Mouse (Mus musculus) stomach, embryonic 14.5 days (tissue): ENCODE data around the gene Acat2. TPM values are rescaled to one million over a fixed set of nuclear protein-coding genes. Genes with fewer than 3 reads are reported as not detected.
"Not testable (repeated sequence)": the region's sequence is repeated elsewhere in the genome, so short reads cannot be mapped to it uniquely, and the experiment has no call there.

Experiments used
- ATAC-seq: fragments of 200-750 bp; cut with Nextera tagmentation; 2 replicates; pipeline ENCODE4 v1.8.0; 2017; ENCODE audit warnings: low read depth, moderate TSS enrichment; ENCODE audit not compliant: insufficient number of reproducible peaks, insufficient read depth, low FRiP score
- H3K27ac ChIP-seq: fragments of 300-500 bp; sonication (generic); 2 replicates; pipeline ENCODE4 v1.5.1; 2014; ENCODE audit warnings: mild to moderate bottlenecking, low read length, moderate library complexity, mixed read lengths
- H3K27me3 ChIP-seq: fragments of 300-500 bp; sonication (generic); 2 replicates; pipeline ENCODE4 v1.6.1; 2014; ENCODE audit warnings: low read length, control low read depth, mixed read lengths; ENCODE audit not compliant: control insufficient read depth, insufficient read depth
- H3K36me3 ChIP-seq: fragments of 300-500 bp; sonication (generic); 2 replicates; pipeline ENCODE4 v1.6.1; 2014; ENCODE audit warnings: mild to moderate bottlenecking, control low read depth, low read length, moderate library complexity, mixed read lengths; ENCODE audit not compliant: control insufficient read depth, insufficient read depth
- H3K4me1 ChIP-seq: fragments of 300-500 bp; sonication (generic); 2 replicates; pipeline ENCODE4 v1.6.1; 2014; ENCODE audit warnings: low read length, control low read depth, mixed read lengths; ENCODE audit not compliant: control insufficient read depth, insufficient read depth
- H3K4me2 ChIP-seq: fragments of 300-500 bp; sonication (generic); replicated peaks from 2 replicates; pipeline ENCODE4 v1.6.1; 2014; ENCODE audit warnings: low read depth, low read length, control low read depth
- H3K4me3 ChIP-seq: fragments of 300-500 bp; sonication (generic); 2 replicates; pipeline ENCODE4 v1.5.1; 2014; ENCODE audit warnings: low read depth, low read length, control low read depth
- H3K9ac ChIP-seq: fragments of 300-500 bp; sonication (generic); replicated peaks from 2 replicates; pipeline ENCODE4 v1.6.1; 2014; ENCODE audit warnings: low read depth, mild to moderate bottlenecking, control low read depth, low read length, moderate library complexity, mixed read lengths
- H3K9me3 ChIP-seq: fragments of 300-500 bp; sonication (generic); 2 replicates; pipeline ENCODE4 v1.6.1; 2016; ENCODE audit warnings: low read depth, low read length, control low read depth; ENCODE audit not compliant: control insufficient read depth
- whole genome bisulfite sequencing: fragments of 180-500 bp; shearing (Covaris S2); extraction: QIAGEN DNeasy Blood & Tissue Kit; methylation state at CpG from one replicate; pipeline ENCODE4 v1.1.7; 2014; 5-methylcytosine and 5-hydroxymethylcytosine counted together
- polyA plus RNA-seq: library from polyadenylated mRNA; unstranded; fragments of >200 nt; fragmentation: Nextera tagmentation; extraction: Ambion mirVana; gene quantifications from 2 replicates; pipeline ENCODE4 v1.2.1, GENCODE M21; 2014

Acat2 gene
- polyA plus RNA-seq, 1 experiment from 2014 or later: 90.8 TPM

GRCm38 (mm10) chr17:12909361-12910280 lies 50.9 kb downstream of the Acat2 start, which contains the start of gene Pnldc1:
Gene Pnldc1, minus strand, starts transcription at chr17:12910230.
- H3K9me3 ChIP-seq: no peaks in the 10 kb centered on the region
- whole genome bisulfite sequencing: 78% methylated on average over 35 of the region's 35 CpGs
- ATAC-seq: no peak
- no peak within 1 kb of the TSS for H3K27ac ChIP-seq
- no peaks in the 10 kb centered on the region for H3K4me1 ChIP-seq
- H3K4me2 ChIP-seq: no peak within 1 kb of the TSS
- no peaks in the 10 kb centered on the region for H3K27me3 ChIP-seq
- no peak within 1 kb of the TSS for H3K4me3 ChIP-seq
- no peak within 1 kb of the TSS for H3K9ac ChIP-seq
- H3K36me3 ChIP-seq: peaks cover 32% of the 10 kb centered on the region

- Histone ChIP-seq H3K27ac (no peak overlapping the region), H3K36me3 (peaks cover 8% of the 10 kb centered on the region), H3K27me3 (no peaks in the 10 kb centered on the region)
Observed at GRCm38 (mm10) chr17:12906436-12906835, 54.1 kb downstream of the Acat2 start.

GRCm38 (mm10) chr17:12905810-12906209 lies 54.7 kb downstream of the Acat2 start:
- WGBS: 79% methylated on average over 4 of the region's 4 CpGs
- Histone ChIP-seq H3K4me1 (no peaks in the 10 kb centered on the region), H3K36me3 (peaks cover 3% of the 10 kb centered on the region), H3K4me3 (no peak overlapping the region), H3K9ac (no peak overlapping the region), H3K4me2 (no peak overlapping the region), H3K9me3 (no peaks in the 10 kb centered on the region), H3K27ac (no peak overlapping the region), H3K27me3 (no peaks in the 10 kb centered on the region)
- no peak for ATAC-seq

More at GRCm38 (mm10) chr17:12906436-12906835, 54.1 kb downstream of the Acat2 start:
- H3K4me2 ChIP-seq: no peak overlapping the region
- ATAC-seq: no peak
- no peaks in the 10 kb centered on the region for H3K4me1 ChIP-seq
- H3K4me3 ChIP-seq: no peak overlapping the region
- H3K9ac ChIP-seq: no peak overlapping the region
- 83% methylated on average over 9 of the region's 9 CpGs for WGBS
- no peaks in the 10 kb centered on the region for H3K9me3 ChIP-seq

GRCm38 (mm10) chr17:12904349-12904748 lies 56.2 kb downstream of the Acat2 start:
- ATAC-seq: no peak
- 81% methylated on average over 1 of the region's 1 CpGs for WGBS

GRCm38 (mm10) chr17:12903372-12904333 lies 56.9 kb downstream of the Acat2 start:
- peak overlapping the region; percentile 10; the same call in 1 of the 2 replicates for H3K27ac ChIP-seq
- peak; percentile 30; the same call in 1 of the 2 replicates for ATAC-seq
- 47% methylated on average over 11 of the region's 12 CpGs for WGBS
- H3K27me3 ChIP-seq: no peaks in the 10 kb centered on the region
- H3K9me3 ChIP-seq: no peaks in the 10 kb centered on the region
- no peak overlapping the region for H3K9ac ChIP-seq
- no peak overlapping the region for H3K4me3 ChIP-seq
- no peaks in the 10 kb centered on the region for H3K4me1 ChIP-seq
- H3K4me2 ChIP-seq: no peak overlapping the region
- H3K36me3 ChIP-seq: no peaks in the 10 kb centered on the region; the same call in none of the 2 replicates

More at GRCm38 (mm10) chr17:12904349-12904748, 56.2 kb downstream of the Acat2 start:
- H3K27ac ChIP-seq: no peak overlapping the region
- H3K36me3 ChIP-seq: no peaks in the 10 kb centered on the region; the same call in none of the 2 replicates
- H3K4me1 ChIP-seq: no peaks in the 10 kb centered on the region
- no peaks in the 10 kb centered on the region for H3K27me3 ChIP-seq
- no peak overlapping the region for H3K4me2 ChIP-seq
- no peak overlapping the region for H3K9ac ChIP-seq
- no peak overlapping the region for H3K4me3 ChIP-seq
- no peaks in the 10 kb centered on the region for H3K9me3 ChIP-seq

GRCm38 (mm10) chr17:12902291-12902690 lies 58.3 kb downstream of the Acat2 start:
- WGBS: 91% methylated on average over 6 of the region's 6 CpGs
- H3K36me3 ChIP-seq: no peaks in the 10 kb centered on the region; the same call in none of the 2 replicates
- H3K4me2 ChIP-seq: no peak overlapping the region
- no peaks in the 10 kb centered on the region for H3K4me1 ChIP-seq
- H3K9ac ChIP-seq: no peak overlapping the region
- ATAC-seq: no peak
- no peaks in the 10 kb centered on the region for H3K9me3 ChIP-seq
- no peak overlapping the region for H3K27ac ChIP-seq
- no peaks in the 10 kb centered on the region for H3K27me3 ChIP-seq
- H3K4me3 ChIP-seq: no peak overlapping the region

- H3K9me3 ChIP-seq, H3K27me3 ChIP-seq, ATAC-seq, H3K27ac ChIP-seq, H3K4me3 ChIP-seq, H3K9ac ChIP-seq, H3K4me2 ChIP-seq, H3K4me1 ChIP-seq, H3K36me3 ChIP-seq: not testable (repeated sequence)
- WGBS: 33% methylated on average over 2 of the region's 2 CpGs
Observed at GRCm38 (mm10) chr17:12898607-12899006, 61.9 kb downstream of the Acat2 start.

GRCm38 (mm10) chr17:12897674-12898073 lies 62.9 kb downstream of the Acat2 start:
- no peak; the same call in 1 of the 2 replicates for ATAC-seq
- Histone ChIP-seq H3K9me3 (no peaks in the 10 kb centered on the region), H3K27ac (no peak overlapping the region), H3K9ac (no peak overlapping the region), H3K4me2 (no peak overlapping the region), H3K4me3 (no peak overlapping the region), H3K36me3 (no peaks in the 10 kb centered on the region), H3K4me1 (no peaks in the 10 kb centered on the region), H3K27me3 (no peaks in the 10 kb centered on the region)
- 84% methylated on average over 5 of the region's 5 CpGs for WGBS
